Mouse (Mus musculus) CD4-positive, CD25-positive, alpha-beta regulatory T cell, adult 2 months (primary cell): ENCODE measurements around the gene Hoxb3.

ENCODE experiments used
- DNase-seq: peaks from one replicate; pipeline ENCODE4 v3.0.0-alpha.2; 2012; ENCODE audit warnings: low read depth, low spot score

Hoxb3 gene

GRCm38 (mm10) chr11:96317608-96318367, 5.3 kb upstream of the Hoxb3 start, which contains the start of gene Hoxb4:
Hoxb4 (plus strand) TSS chr11:96318267.
- peak; percentile 31 for DNase-seq

- DNase-seq = peak; percentile 76
Measured at GRCm38 (mm10) chr11:96318368-96319070, 4.6 kb upstream of the Hoxb3 start.

- DNase-seq = peak; percentile 42
Measured at GRCm38 (mm10) chr11:96319071-96319902, 3.8 kb upstream of the Hoxb3 start.

- DNase-seq = no peak
Measured at GRCm38 (mm10) chr11:96319910-96320309, 3.2 kb upstream of the Hoxb3 start.

- no peak for DNase-seq
Measured at GRCm38 (mm10) chr11:96320688-96321087, 2.4 kb upstream of the Hoxb3 start.

GRCm38 (mm10) chr11:96321846-96322245, 1.3 kb upstream of the Hoxb3 start:
- no peak for DNase-seq

GRCm38 (mm10) chr11:96322738-96323137, 388 bp upstream of the Hoxb3 start:
- no peak for DNase-seq

- no peak for DNase-seq
Measured at GRCm38 (mm10) chr11:96324125-96324524, 999 bp downstream of the Hoxb3 start.

GRCm38 (mm10) chr11:96324965-96325364, 1.8 kb downstream of the Hoxb3 start:
- DNase-seq = no peak

- no peak for DNase-seq
Measured at GRCm38 (mm10) chr11:96325747-96326212, 2.7 kb downstream of the Hoxb3 start.

GRCm38 (mm10) chr11:96326705-96327104, 3.6 kb downstream of the Hoxb3 start:
- no peak for DNase-seq

- DNase-seq = no peak
Measured at GRCm38 (mm10) chr11:96327122-96327521, 4.0 kb downstream of the Hoxb3 start.

GRCm38 (mm10) chr11:96327750-96328149, 4.6 kb downstream of the Hoxb3 start:
- no peak for DNase-seq

GRCm38 (mm10) chr11:96328605-96329004, 5.5 kb downstream of the Hoxb3 start:
- DNase-seq = no peak

GRCm38 (mm10) chr11:96332105-96332504, 9.0 kb downstream of the Hoxb3 start:
- DNase-seq = no peak

- DNase-seq = no peak
Measured at GRCm38 (mm10) chr11:96332618-96333032, 9.5 kb downstream of the Hoxb3 start.

- DNase-seq = no peak
Measured at GRCm38 (mm10) chr11:96333241-96334001, 10.3 kb downstream of the Hoxb3 start.

- DNase-seq = no peak
Measured at GRCm38 (mm10) chr11:96334002-96334364, 10.9 kb downstream of the Hoxb3 start.

- DNase-seq = no peak
Measured at GRCm38 (mm10) chr11:96334998-96335397, 11.9 kb downstream of the Hoxb3 start.

- no peak for DNase-seq
Measured at GRCm38 (mm10) chr11:96336597-96336996, 13.5 kb downstream of the Hoxb3 start.

- DNase-seq = no peak
Measured at GRCm38 (mm10) chr11:96337026-96337425, 13.9 kb downstream of the Hoxb3 start.
